Mouse (Mus musculus): ENCODE data around the gene Gstm3. TPM values are rescaled to one million over a fixed set of nuclear protein-coding genes. Genes with fewer than 3 reads are reported as not detected.

The Gstm3 gene
- polyA plus RNA-seq, 1 experiment: not detected

- TF ChIP-seq E2F4 (IDR thresholded peaks at IDR 0.05; ENCODE audit: insufficient read depth) (no peak), TCF3 (IDR thresholded peaks at IDR 0.05; ENCODE audit: insufficient read length, low read depth) (no peak), POLR2A (IDR thresholded peaks at IDR 0.05; ENCODE audit: insufficient read length, low read depth) (no peak), POLR2AphosphoS2 (IDR thresholded peaks at IDR 0.05; ENCODE audit: insufficient read length, low read depth) (no peak), MYOD1 (IDR thresholded peaks at IDR 0.05; ENCODE audit: control insufficient read depth in 1 of 3, insufficient read length in 2 of 3, low read depth in 2 of 3) (no peak), MYOG (IDR thresholded peaks at IDR 0.05; ENCODE audit: control insufficient read depth in 1 of 3, insufficient read depth in 1 of 3, insufficient read length in 2 of 3, low read depth in 2 of 3) (no peak), TCF12 (IDR thresholded peaks at IDR 0.05; ENCODE audit: insufficient read depth, poor library complexity, severe bottlenecking) (no peak)
- peaks cover 15% of the 10 kb centered on the region for H3K27me3 ChIP-seq (ENCODE audit: control insufficient read depth, insufficient read depth, insufficient read length)
- H3K4me2 ChIP-seq (ENCODE audit: low read depth): no peak overlapping the region
- no peaks in the 10 kb centered on the region for H3K36me3 ChIP-seq (ENCODE audit: control insufficient read depth, insufficient read depth)
- no peak overlapping the region for H3K4me3 ChIP-seq
- no peaks in the 10 kb centered on the region for H3K79me2 ChIP-seq (ENCODE audit: control insufficient read depth, insufficient read depth)
- H3ac ChIP-seq (ENCODE audit: control insufficient read depth, insufficient read length): no peak overlapping the region
Measured at GRCm38 (mm10) chr3:107929243-107929642, 39.8 kb downstream of the Gstm3 start.

DNA sequence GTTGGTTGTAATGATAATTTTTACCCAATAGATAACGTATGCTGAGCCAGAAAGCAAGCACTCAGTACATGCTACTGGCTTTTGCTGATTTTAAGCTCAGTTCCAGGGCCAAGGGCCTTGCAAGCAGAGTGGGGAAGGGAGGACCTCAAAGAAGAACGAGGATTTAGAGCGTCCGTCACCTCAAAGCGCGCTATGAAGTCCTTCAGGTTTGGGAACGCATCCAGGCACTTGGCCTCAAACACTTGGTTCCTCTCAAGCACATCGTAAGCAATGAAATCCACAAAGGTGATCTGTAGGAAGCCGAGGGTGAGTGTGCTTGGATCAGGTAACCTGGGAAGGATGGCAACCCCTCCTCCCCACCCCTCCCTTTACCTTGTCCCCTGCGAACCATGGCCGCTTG, 40.4 kb downstream of the Gstm3 start:
- Histone ChIP-seq H3K27me3 (ENCODE audit: control insufficient read depth, insufficient read depth, insufficient read length) (peaks cover 15% of the 10 kb centered on the region), H3K36me3 (ENCODE audit: control insufficient read depth, insufficient read depth) (no peaks in the 10 kb centered on the region), H3K4me3 (no peak overlapping the region), H3K4me2 (ENCODE audit: low read depth) (no peak overlapping the region), H3K79me2 (ENCODE audit: control insufficient read depth, insufficient read depth) (no peaks in the 10 kb centered on the region), H3ac (ENCODE audit: control insufficient read depth, insufficient read length) (no peak overlapping the region)
- TF ChIP-seq CEBPB (IDR thresholded peaks at IDR 0.05; ENCODE audit: insufficient read depth, poor library complexity, severe bottlenecking): no peak
- TF ChIP-seq TCF12 (IDR thresholded peaks at IDR 0.05; ENCODE audit: insufficient read depth, poor library complexity, severe bottlenecking): no peak
- TF ChIP-seq POLR2A (IDR thresholded peaks at IDR 0.05; ENCODE audit: insufficient read length, low read depth): no peak
- TF ChIP-seq MAX (IDR thresholded peaks at IDR 0.05; ENCODE audit: low read depth): no peak
- TF ChIP-seq MYOG (IDR thresholded peaks at IDR 0.05; ENCODE audit: control insufficient read depth in 1 of 3, insufficient read depth in 1 of 3, insufficient read length in 2 of 3, low read depth in 2 of 3): no peak
- TF ChIP-seq TCF3 (IDR thresholded peaks at IDR 0.05; ENCODE audit: insufficient read length, low read depth): no peak
- no peak for TF ChIP-seq E2F4 (IDR thresholded peaks at IDR 0.05; ENCODE audit: insufficient read depth)
- TF ChIP-seq POLR2AphosphoS2 (IDR thresholded peaks at IDR 0.05; ENCODE audit: insufficient read length, low read depth): no peak
- TF ChIP-seq REST (IDR thresholded peaks at IDR 0.05; ENCODE audit: insufficient read depth, insufficient read length): no peak
- no peak for TF ChIP-seq USF1 (IDR thresholded peaks at IDR 0.05; ENCODE audit: low read depth)
- no peak for TF ChIP-seq MYOD1 (IDR thresholded peaks at IDR 0.05; ENCODE audit: control insufficient read depth in 1 of 3, insufficient read length in 2 of 3, low read depth in 2 of 3)
- no peak for TF ChIP-seq SRF (IDR thresholded peaks at IDR 0.05; ENCODE audit: control insufficient read depth, insufficient read length, low read depth)

DNA sequence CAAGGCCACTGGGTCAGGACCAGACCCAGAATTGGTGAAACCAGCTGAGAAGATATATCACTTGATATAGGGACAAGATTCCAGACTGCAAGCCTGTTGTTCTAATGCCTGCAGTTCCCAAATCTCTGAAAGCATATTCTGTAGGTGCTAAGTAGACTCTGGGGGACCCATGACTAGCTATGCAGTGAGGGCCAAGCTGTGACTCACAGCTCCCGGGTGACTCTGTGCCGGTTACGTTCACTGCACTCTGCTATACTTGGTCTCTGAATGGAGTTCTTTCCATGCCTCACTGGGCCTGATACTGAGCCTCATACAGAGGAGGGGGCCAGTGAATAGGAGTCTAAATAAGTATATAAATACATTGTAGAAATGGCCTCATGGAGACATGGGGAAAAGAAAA, 41.2 kb downstream of the Gstm3 start:
- TF ChIP-seq MYOD1 (IDR thresholded peaks at IDR 0.05; ENCODE audit: control insufficient read depth in 1 of 3, insufficient read length in 2 of 3, low read depth in 2 of 3): no peak
- no peak for TF ChIP-seq E2F4 (IDR thresholded peaks at IDR 0.05; ENCODE audit: insufficient read depth)
- TF ChIP-seq MYOG (IDR thresholded peaks at IDR 0.05; ENCODE audit: control insufficient read depth in 1 of 3, insufficient read depth in 1 of 3, insufficient read length in 2 of 3, low read depth in 2 of 3): no peak
- H3ac ChIP-seq (ENCODE audit: control insufficient read depth, insufficient read length): no peak overlapping the region
- no peak overlapping the region for H3K4me3 ChIP-seq
- H3K36me3 ChIP-seq (ENCODE audit: control insufficient read depth, insufficient read depth): no peaks in the 10 kb centered on the region
- H3K79me2 ChIP-seq (ENCODE audit: control insufficient read depth, insufficient read depth): no peaks in the 10 kb centered on the region
- H3K4me2 ChIP-seq (ENCODE audit: low read depth): no peak overlapping the region
- H3K27me3 ChIP-seq (ENCODE audit: control insufficient read depth, insufficient read depth, insufficient read length): peaks cover 18% of the 10 kb centered on the region

DNA sequence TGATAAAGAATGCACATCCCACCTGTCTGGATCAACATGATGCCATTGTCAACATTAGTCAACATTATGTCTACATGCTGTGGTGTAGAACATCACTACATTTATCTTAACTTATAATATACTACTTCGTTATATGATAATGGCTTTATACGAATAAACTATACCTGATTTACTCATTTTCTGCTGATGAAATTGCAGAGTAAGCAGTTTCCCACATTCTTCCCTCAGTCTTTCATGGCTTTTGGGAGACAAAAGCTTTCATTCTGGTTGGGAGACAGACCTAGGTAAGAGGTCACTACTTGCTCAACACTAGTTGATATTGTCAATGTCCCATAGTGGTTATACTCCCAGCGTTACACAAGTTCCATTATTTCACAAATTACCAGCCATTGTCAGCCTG, 43.7 kb downstream of the Gstm3 start:
- H3K4me2 ChIP-seq (ENCODE audit: low read depth): no peak overlapping the region
- H3K79me2 ChIP-seq (ENCODE audit: control insufficient read depth, insufficient read depth): no peaks in the 10 kb centered on the region
- no peak overlapping the region for H3K4me3 ChIP-seq
- no peaks in the 10 kb centered on the region for H3K36me3 ChIP-seq (ENCODE audit: control insufficient read depth, insufficient read depth)
- TF ChIP-seq REST (IDR thresholded peaks at IDR 0.05; ENCODE audit: insufficient read depth, insufficient read length) (no peak), USF1 (IDR thresholded peaks at IDR 0.05; ENCODE audit: low read depth) (no peak), MAX (IDR thresholded peaks at IDR 0.05; ENCODE audit: low read depth) (no peak), POLR2A (IDR thresholded peaks at IDR 0.05; ENCODE audit: insufficient read length, low read depth) (no peak), E2F4 (IDR thresholded peaks at IDR 0.05; ENCODE audit: insufficient read depth) (no peak), POLR2AphosphoS2 (IDR thresholded peaks at IDR 0.05; ENCODE audit: insufficient read length, low read depth) (no peak), CEBPB (IDR thresholded peaks at IDR 0.05; ENCODE audit: insufficient read depth, poor library complexity, severe bottlenecking) (no peak), SRF (IDR thresholded peaks at IDR 0.05; ENCODE audit: control insufficient read depth, insufficient read length, low read depth) (no peak), MYOD1 (IDR thresholded peaks at IDR 0.05; ENCODE audit: control insufficient read depth in 1 of 3, insufficient read length in 2 of 3, low read depth in 2 of 3) (no peak), TCF3 (IDR thresholded peaks at IDR 0.05; ENCODE audit: insufficient read length, low read depth) (no peak), TCF12 (IDR thresholded peaks at IDR 0.05; ENCODE audit: insufficient read depth, poor library complexity, severe bottlenecking) (no peak), MYOG (IDR thresholded peaks at IDR 0.05; ENCODE audit: control insufficient read depth in 1 of 3, insufficient read depth in 1 of 3, insufficient read length in 2 of 3, low read depth in 2 of 3) (no peak)
- H3ac ChIP-seq (ENCODE audit: control insufficient read depth, insufficient read length): no peak overlapping the region
- peaks cover 32% of the 10 kb centered on the region for H3K27me3 ChIP-seq (ENCODE audit: control insufficient read depth, insufficient read depth, insufficient read length)

- no peaks in the 10 kb centered on the region for H3K79me2 ChIP-seq (ENCODE audit: control insufficient read depth, insufficient read depth)
- TF ChIP-seq MYOD1 (IDR thresholded peaks at IDR 0.05; ENCODE audit: control insufficient read depth in 1 of 3, insufficient read length in 2 of 3, low read depth in 2 of 3) (no peak), USF1 (IDR thresholded peaks at IDR 0.05; ENCODE audit: low read depth) (no peak), POLR2AphosphoS2 (IDR thresholded peaks at IDR 0.05; ENCODE audit: insufficient read length, low read depth) (no peak), CEBPB (IDR thresholded peaks at IDR 0.05; ENCODE audit: insufficient read depth, poor library complexity, severe bottlenecking) (no peak)
- no peak overlapping the region for H3K4me3 ChIP-seq
- H3K36me3 ChIP-seq (ENCODE audit: control insufficient read depth, insufficient read depth): no peaks in the 10 kb centered on the region
- no peak overlapping the region for H3K4me2 ChIP-seq (ENCODE audit: low read depth)
- no peak overlapping the region for H3ac ChIP-seq (ENCODE audit: control insufficient read depth, insufficient read length)
- peaks cover 40% of the 10 kb centered on the region for H3K27me3 ChIP-seq (ENCODE audit: control insufficient read depth, insufficient read depth, insufficient read length)
Measured at GRCm38 (mm10) chr3:107920348-107920747, 48.7 kb downstream of the Gstm3 start.

All from myocyte (in vitro differentiated cells).